ENCODE assay signal across 11 mouse cellular contexts in the genomic region with DNA sequence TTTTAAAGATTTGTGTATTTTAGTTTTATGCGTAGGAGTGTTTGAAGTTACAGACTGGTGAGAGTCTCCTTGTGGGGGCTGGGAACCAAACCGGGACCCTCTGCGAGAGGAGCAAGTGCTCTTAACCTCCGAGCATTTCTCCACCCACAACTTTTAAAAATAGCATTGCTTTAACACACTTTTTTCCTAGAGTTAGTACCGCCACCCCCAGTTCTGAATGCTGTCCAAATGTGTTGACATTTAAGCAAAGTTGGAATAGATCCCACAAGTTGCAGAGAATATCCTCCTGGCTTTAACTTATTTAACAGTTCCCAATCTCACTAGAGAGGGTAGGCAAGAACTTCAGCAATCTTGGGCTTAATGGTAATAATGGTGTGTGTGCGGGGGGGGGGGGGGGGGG. TPM values are rescaled to one million over a fixed set of nuclear protein-coding genes. Genes with fewer than 3 reads are reported as not detected.
DNase-seq lines count a peak whose midpoint lies in the region; ATAC-seq lines count a peak whose summit lies in the region.
"Had no signal": no experiment of that assay in that cellular context is flagged by ENCODE, and none has a peak within 500 bp of the region (broad histone marks: within the 10 kb centered on the region; RNA-seq: fewer than 3 reads in every experiment).

No protein-coding gene starts in this region.

- no peak overlapping the region for H3K4me3 ChIP-seq in forebrain, embryonic 15.5 days
- H3K4me3 ChIP-seq in forebrain, embryonic 12.5 days (replicated peaks), result no peak overlapping the region
- H3K4me3 ChIP-seq in kidney, embryonic 16.5 days (ENCODE audit: low read length), result no peak overlapping the region
- H3K4me3 ChIP-seq: myocyte had no signal

- no peak overlapping the region for H3K27ac ChIP-seq in forebrain, embryonic 15.5 days (replicated peaks)
- no peak overlapping the region for H3K27ac ChIP-seq in forebrain, embryonic 12.5 days
- H3K27ac ChIP-seq in kidney, embryonic 16.5 days (ENCODE audit: low read length), result no peak overlapping the region

- ATAC-seq in forebrain, embryonic 15.5 days (replicated peaks), result no peak
- no peak for ATAC-seq in forebrain, embryonic 12.5 days (ENCODE audit: low FRiP score)
- no peak for ATAC-seq in kidney, embryonic 16.5 days (ENCODE audit: low FRiP score, low TSS enrichment)

- intact Hi-C loops in left cerebral cortex, postnatal 14 days (cut with DNase I), result no loop called here

- H3K4me2 ChIP-seq in forebrain, embryonic 15.5 days (replicated peaks), result 0 out of 2 replicates have a peak overlapping the region, but pooled peaks have one; percentile 52
- H3K4me2 ChIP-seq in forebrain, embryonic 12.5 days, result no peak overlapping the region; the same call in 1 of the 2 replicates
- H3K4me2 ChIP-seq in kidney, embryonic 16.5 days (replicated peaks; ENCODE audit: low read depth, low read length), result peak overlapping the region; percentile 54

- no peak overlapping the region for H3K9ac ChIP-seq in forebrain, embryonic 15.5 days (replicated peaks)
- no peak overlapping the region for H3K9ac ChIP-seq in forebrain, embryonic 12.5 days
- H3K9ac ChIP-seq in kidney, embryonic 16.5 days (replicated peaks; ENCODE audit: low read length), result no peak overlapping the region

- WGBS in forebrain, embryonic 15.5 days, result 57% methylated on average over 6 of the region's 6 CpGs
- WGBS in forebrain, embryonic 12.5 days, result 57% methylated on average over 5 of the region's 6 CpGs
- WGBS in kidney, embryonic 16.5 days, result 45% methylated on average over 5 of the region's 6 CpGs

- H3K9me3 ChIP-seq in forebrain, embryonic 15.5 days, result no peaks in the 10 kb centered on the region
- H3K9me3 ChIP-seq in forebrain, embryonic 12.5 days, result no peaks in the 10 kb centered on the region
- no peaks in the 10 kb centered on the region for H3K9me3 ChIP-seq in kidney, embryonic 16.5 days (ENCODE audit: low read length)

- H3K4me1 ChIP-seq in forebrain, embryonic 15.5 days, result peaks cover 9% of the 10 kb centered on the region; the same call in 1 of the 2 replicates
- H3K4me1 ChIP-seq in forebrain, embryonic 12.5 days, result peaks cover 13% of the 10 kb centered on the region; the same call in 1 of the 2 replicates
- peaks cover 10% of the 10 kb centered on the region; the same call in 1 of the 2 replicates for H3K4me1 ChIP-seq in kidney, embryonic 16.5 days (ENCODE audit: insufficient read depth, low read length)

- no peaks in the 10 kb centered on the region for H3K36me3 ChIP-seq in forebrain, embryonic 15.5 days
- H3K36me3 ChIP-seq in forebrain, embryonic 12.5 days (replicated peaks), result no peaks in the 10 kb centered on the region
- H3K36me3 ChIP-seq in kidney, embryonic 16.5 days (ENCODE audit: insufficient read depth, low read length), result no peaks in the 10 kb centered on the region

- no peaks in the 10 kb centered on the region for H3K27me3 ChIP-seq in forebrain, embryonic 15.5 days
- peaks cover 20% of the 10 kb centered on the region for H3K27me3 ChIP-seq in forebrain, embryonic 12.5 days
- H3K27me3 ChIP-seq in kidney, embryonic 16.5 days (ENCODE audit: insufficient read depth, low read length), result peaks cover 25% of the 10 kb centered on the region

- no peak for DNase-seq in kidney, adult 8-10 months
- DNase-seq in 3T3-L1 (ENCODE audit: low read depth, low spot score) (peak; percentile 19), MN1 (ENCODE audit: low spot score) (no peak)
- peak; percentile 40 to 76 for DNase-seq in left cerebral cortex, postnatal 14 days (ENCODE audit: low spot score in 2 of 2)
- no peak for DNase-seq in cerebellum, adult 18-20 months
- DNase-seq: cerebellum, adult 9-11 months had no signal

RNA-seq across cellular contexts. Expression of a gene that starts 4.0 kb away (rescaled TPM):
- 0.27 TPM in 1 of 2 replicates, not detected in the other for polyA plus RNA-seq in forebrain, embryonic 15.5 days (2015; fragmentation: Nextera tagmentation; extraction: Ambion mirVana)
- 0.31 TPM in 1 of 2 replicates, not detected in the other for polyA plus RNA-seq in forebrain, embryonic 12.5 days (2016; fragmentation: Nextera tagmentation; extraction: Ambion mirVana)
- polyA plus RNA-seq in kidney, embryonic 16.5 days (2015; fragmentation: Nextera tagmentation; extraction: Ambion mirVana), result 0.35 and 0.56 TPM in 2 replicates
- total RNA-seq in left cerebral cortex, postnatal 14 days (2021), result 1 to 10 TPM; 3.9 TPM
- polyA plus RNA-seq: limb, embryonic 11.5 days; myocyte had no signal

RNA-seq across cellular contexts. Expression of a gene that starts 11.6 kb away (rescaled TPM):
- polyA plus RNA-seq in forebrain, embryonic 15.5 days (2015; fragmentation: Nextera tagmentation; extraction: Ambion mirVana), result not detected in 2 replicates
- polyA plus RNA-seq in forebrain, embryonic 12.5 days (2016; fragmentation: Nextera tagmentation; extraction: Ambion mirVana), result not detected in 2 replicates
- polyA plus RNA-seq in kidney, embryonic 16.5 days (2015; fragmentation: Nextera tagmentation; extraction: Ambion mirVana), result not detected in 2 replicates
- total RNA-seq in left cerebral cortex, postnatal 14 days (2021), result not detected
- polyA plus RNA-seq: limb, embryonic 11.5 days; myocyte had no signal

RNA-seq across cellular contexts. Expression of a gene that starts 34.0 kb away (rescaled TPM):
- not detected in 2 replicates for polyA plus RNA-seq in forebrain, embryonic 15.5 days (2015; fragmentation: Nextera tagmentation; extraction: Ambion mirVana)
- polyA plus RNA-seq in forebrain, embryonic 12.5 days (2016; fragmentation: Nextera tagmentation; extraction: Ambion mirVana), result not detected in 2 replicates
- polyA plus RNA-seq in kidney, embryonic 16.5 days (2015; fragmentation: Nextera tagmentation; extraction: Ambion mirVana), result not detected in 2 replicates
- total RNA-seq in left cerebral cortex, postnatal 14 days (2021), result under 1 TPM; 0.27 to 0.29 TPM
- polyA plus RNA-seq: limb, embryonic 11.5 days; myocyte had no signal

RNA-seq across cellular contexts. Expression of a gene that starts 44.0 kb away (rescaled TPM):
- polyA plus RNA-seq in forebrain, embryonic 15.5 days (2015; fragmentation: Nextera tagmentation; extraction: Ambion mirVana), result not detected in 2 replicates
- not detected in 2 replicates for polyA plus RNA-seq in forebrain, embryonic 12.5 days (2016; fragmentation: Nextera tagmentation; extraction: Ambion mirVana)
- polyA plus RNA-seq in kidney, embryonic 16.5 days (2015; fragmentation: Nextera tagmentation; extraction: Ambion mirVana), result not detected in 2 replicates
- total RNA-seq in left cerebral cortex, postnatal 14 days (2021), result not detected
- polyA plus RNA-seq: limb, embryonic 11.5 days; myocyte had no signal

RNA-seq across cellular contexts. Expression of a gene that starts 49.1 kb away (rescaled TPM):
- 3.0 and 3.4 TPM in 2 replicates for polyA plus RNA-seq in forebrain, embryonic 15.5 days (2015; fragmentation: Nextera tagmentation; extraction: Ambion mirVana)
- polyA plus RNA-seq in forebrain, embryonic 12.5 days (2016; fragmentation: Nextera tagmentation; extraction: Ambion mirVana), result 4.2 and 4.3 TPM in 2 replicates
- polyA plus RNA-seq in kidney, embryonic 16.5 days (2015; fragmentation: Nextera tagmentation; extraction: Ambion mirVana), result 5.2 and 5.5 TPM in 2 replicates
- total RNA-seq in left cerebral cortex, postnatal 14 days (2021), result 10 to 100 TPM; 15.4 to 15.5 TPM

Comparison
In these comparisons a context has a peak if more than half of its experiments do, and no peak if none do; other contexts are left out.
1. DNase-seq: peak in 3T3-L1 (single experiment) and left cerebral cortex, postnatal 14 days (2 of 2); none in kidney, adult 8-10 months (0 of 2), MN1 (single experiment) and cerebellum, adult 18-20 months (0 of 2).